Mouse (Mus musculus): Measurements from ENCODE around the gene Limch1. TPM values are rescaled to one million over a fixed set of nuclear protein-coding genes. Genes with fewer than 3 reads are reported as not detected.

The Limch1 gene
- polyA plus RNA-seq, 2 experiments, result 44.4 to 85.3 TPM

- no peaks in the 10 kb centered on the region for H3K36me3 ChIP-seq (ENCODE audit: control insufficient read depth, insufficient read depth, low read length)
- 0 out of 2 replicates have a peak, but pooled peaks cover 2% of the 10 kb centered on the region for H3K4me1 ChIP-seq (ENCODE audit: control insufficient read depth, insufficient read depth, low read length)
- DNase-seq (ENCODE audit: low spot score) (no peak), ATAC-seq (ENCODE audit: low FRiP score, low read depth) (no peak)
- no peak overlapping the region for H3K27ac ChIP-seq (replicated peaks; ENCODE audit: low read depth, low read length)
- H3K27me3 ChIP-seq (ENCODE audit: control insufficient read depth, insufficient read depth, low read length), result no peaks in the 10 kb centered on the region
- no peak overlapping the region for H3K9ac ChIP-seq (ENCODE audit: low read depth, low read length, severe bottlenecking)
- TF ChIP-seq POLR2A (IDR thresholded peaks at IDR 0.05; ENCODE audit: borderline replicate concordance, extremely low read depth, insufficient read depth, insufficient read length), result no peak
- no peak overlapping the region for H3K4me2 ChIP-seq (replicated peaks; ENCODE audit: low read depth, low read length, severe bottlenecking)
- no peaks in the 10 kb centered on the region for H3K9me3 ChIP-seq (ENCODE audit: control insufficient read depth, low read length)
- 68% methylated on average over 5 of the region's 5 CpGs for WGBS
- H3K4me3 ChIP-seq (replicated peaks; ENCODE audit: low read length), result no peak overlapping the region
Observed at GRCm38 (mm10) chr5:66851708-66852107, 106.1 kb downstream of the Limch1 start.

DNA sequence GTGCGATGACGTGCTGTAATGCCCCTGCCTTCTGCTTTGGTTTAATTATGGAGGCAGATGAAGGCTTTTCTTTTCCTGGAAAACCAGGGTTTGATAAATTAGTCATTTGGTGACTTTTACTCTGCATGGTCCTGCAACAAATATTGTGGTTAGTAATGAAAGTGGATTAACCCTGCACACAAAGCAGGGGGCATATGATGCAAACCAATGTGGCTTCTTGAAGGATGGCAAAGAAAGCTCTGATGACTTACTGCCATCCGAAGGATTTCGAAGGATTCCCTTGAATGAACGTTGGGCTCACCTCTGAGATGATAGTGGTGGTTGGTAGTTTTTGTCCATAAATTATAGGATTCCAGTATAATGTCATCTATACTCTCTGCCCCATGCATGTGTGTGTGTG, 108.6 kb downstream of the Limch1 start:
- H3K4me3 ChIP-seq (replicated peaks; ENCODE audit: low read length), result no peak overlapping the region

DNA sequence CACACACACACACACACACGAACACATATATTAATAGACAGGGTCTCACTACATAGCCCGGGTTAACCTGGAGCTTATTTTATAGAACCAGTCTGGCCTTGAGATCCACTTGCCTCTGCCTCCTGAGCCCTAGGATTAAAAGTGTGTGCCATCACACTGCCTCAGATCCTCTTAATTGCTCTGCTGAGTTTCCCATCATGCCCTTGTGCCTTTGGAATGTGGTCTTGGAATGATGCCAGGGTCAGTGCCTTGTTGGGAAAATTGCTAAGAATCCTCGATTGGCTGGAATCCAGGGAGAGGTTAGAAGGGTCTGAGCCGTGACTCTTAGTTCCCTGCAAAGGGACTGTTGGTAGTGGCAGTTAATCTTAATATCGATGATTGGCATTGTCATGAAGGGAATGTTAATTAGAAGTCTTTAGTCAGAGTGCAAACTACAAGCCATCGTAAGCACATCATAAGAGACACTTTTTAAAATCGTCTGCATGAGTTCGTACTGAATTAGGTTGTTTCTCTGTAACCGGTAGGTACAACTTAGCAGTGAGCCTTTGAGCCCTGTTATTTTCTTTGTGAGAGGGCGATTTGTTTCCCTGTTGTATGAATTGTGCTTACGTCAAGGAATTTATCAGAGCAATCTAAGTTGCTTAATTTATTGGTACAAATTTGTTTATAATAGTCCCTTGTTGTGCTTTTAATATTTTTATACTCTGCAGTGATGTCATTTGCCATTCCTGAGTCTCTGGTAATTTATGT, 109.9 kb downstream of the Limch1 start:
- no peak overlapping the region for H3K9ac ChIP-seq (ENCODE audit: low read depth, low read length, severe bottlenecking)
- no peak overlapping the region for H3K27ac ChIP-seq (replicated peaks; ENCODE audit: low read depth, low read length)
- WGBS, result 61% methylated on average over 11 of the region's 11 CpGs
- H3K4me2 ChIP-seq (replicated peaks; ENCODE audit: low read depth, low read length, severe bottlenecking), result no peak overlapping the region
- 0 out of 2 replicates have a peak, but pooled peaks cover 2% of the 10 kb centered on the region for H3K4me1 ChIP-seq (ENCODE audit: control insufficient read depth, insufficient read depth, low read length)
- ATAC-seq (ENCODE audit: low FRiP score, low read depth) (no peak), DNase-seq (ENCODE audit: low spot score) (peak; percentile 54)
- no peaks in the 10 kb centered on the region for H3K36me3 ChIP-seq (ENCODE audit: control insufficient read depth, insufficient read depth, low read length)
- no peaks in the 10 kb centered on the region for H3K9me3 ChIP-seq (ENCODE audit: control insufficient read depth, low read length)
- no peak for TF ChIP-seq POLR2A (IDR thresholded peaks at IDR 0.05; ENCODE audit: borderline replicate concordance, extremely low read depth, insufficient read depth, insufficient read length)
- no peak overlapping the region for H3K4me3 ChIP-seq (replicated peaks; ENCODE audit: low read length)
- H3K27me3 ChIP-seq (ENCODE audit: control insufficient read depth, insufficient read depth, low read length), result no peaks in the 10 kb centered on the region

More for the DNA sequence above, 108.6 kb downstream of the Limch1 start:
- no peak for DNase-seq (ENCODE audit: low spot score)
- Histone ChIP-seq H3K27me3 (ENCODE audit: control insufficient read depth, insufficient read depth, low read length) (no peaks in the 10 kb centered on the region), H3K4me1 (ENCODE audit: control insufficient read depth, insufficient read depth, low read length) (0 out of 2 replicates have a peak, but pooled peaks cover 2% of the 10 kb centered on the region), H3K27ac (replicated peaks; ENCODE audit: low read depth, low read length) (no peak overlapping the region), H3K36me3 (ENCODE audit: control insufficient read depth, insufficient read depth, low read length) (no peaks in the 10 kb centered on the region), H3K9ac (ENCODE audit: low read depth, low read length, severe bottlenecking) (no peak overlapping the region), H3K4me2 (replicated peaks; ENCODE audit: low read depth, low read length, severe bottlenecking) (no peak overlapping the region), H3K9me3 (ENCODE audit: control insufficient read depth, low read length) (no peaks in the 10 kb centered on the region)
- 74% methylated on average over 5 of the region's 5 CpGs for WGBS
- ATAC-seq (ENCODE audit: low FRiP score, low read depth), result no peak
- no peak for TF ChIP-seq POLR2A (IDR thresholded peaks at IDR 0.05; ENCODE audit: borderline replicate concordance, extremely low read depth, insufficient read depth, insufficient read length)

GRCm38 (mm10) chr5:66859506-66859905, 113.9 kb downstream of the Limch1 start:
- H3K27ac ChIP-seq (replicated peaks; ENCODE audit: low read depth, low read length), result no peak overlapping the region
- peaks cover 8% of the 10 kb centered on the region for H3K4me1 ChIP-seq (ENCODE audit: control insufficient read depth, insufficient read depth, low read length)
- H3K36me3 ChIP-seq (ENCODE audit: control insufficient read depth, insufficient read depth, low read length), result no peaks in the 10 kb centered on the region
- no peak for TF ChIP-seq POLR2A (IDR thresholded peaks at IDR 0.05; ENCODE audit: borderline replicate concordance, extremely low read depth, insufficient read depth, insufficient read length)
- H3K4me3 ChIP-seq (replicated peaks; ENCODE audit: low read length), result no peak overlapping the region
- DNase-seq (ENCODE audit: low spot score) (no peak), ATAC-seq (ENCODE audit: low FRiP score, low read depth) (no peak)
- H3K27me3 ChIP-seq (ENCODE audit: control insufficient read depth, insufficient read depth, low read length), result no peaks in the 10 kb centered on the region
- WGBS, result 77% methylated on average over 3 of the region's 3 CpGs
- H3K9ac ChIP-seq (ENCODE audit: low read depth, low read length, severe bottlenecking), result no peak overlapping the region
- no peaks in the 10 kb centered on the region for H3K9me3 ChIP-seq (ENCODE audit: control insufficient read depth, low read length)
- no peak overlapping the region for H3K4me2 ChIP-seq (replicated peaks; ENCODE audit: low read depth, low read length, severe bottlenecking)

GRCm38 (mm10) chr5:66861232-66862035, 115.8 kb downstream of the Limch1 start:
- Histone ChIP-seq H3K27ac (replicated peaks; ENCODE audit: low read depth, low read length) (no peak overlapping the region), H3K4me3 (replicated peaks; ENCODE audit: low read length) (no peak overlapping the region), H3K4me1 (ENCODE audit: control insufficient read depth, insufficient read depth, low read length) (peaks cover 16% of the 10 kb centered on the region), H3K9me3 (ENCODE audit: control insufficient read depth, low read length) (no peaks in the 10 kb centered on the region), H3K4me2 (replicated peaks; ENCODE audit: low read depth, low read length, severe bottlenecking) (no peak overlapping the region), H3K9ac (ENCODE audit: low read depth, low read length, severe bottlenecking) (no peak overlapping the region), H3K27me3 (ENCODE audit: control insufficient read depth, insufficient read depth, low read length) (no peaks in the 10 kb centered on the region), H3K36me3 (ENCODE audit: control insufficient read depth, insufficient read depth, low read length) (no peaks in the 10 kb centered on the region)
- ATAC-seq (ENCODE audit: low FRiP score, low read depth) (no peak), DNase-seq (ENCODE audit: low spot score) (peak; percentile 35)
- 43% methylated on average over 17 of the region's 17 CpGs for WGBS
- TF ChIP-seq POLR2A (IDR thresholded peaks at IDR 0.05; ENCODE audit: borderline replicate concordance, extremely low read depth, insufficient read depth, insufficient read length), result no peak
